Mouse (Mus musculus) ZHBTc4 (cell line): ENCODE data around the gene Serpina3j.
"Not testable (repeated sequence)": the region's sequence is repeated elsewhere in the genome, so short reads cannot be mapped to it uniquely, and the experiment has no call there.

Experiments used
- DNase-seq: peaks from one replicate; pipeline ENCODE4 v3.0.0-alpha.2; 2011; ENCODE audit warnings: low read depth, low spot score

The Serpina3j gene

GRCm38 (mm10) chr12:104314253-104314652 is at the start of gene Serpina3j:
Gene Serpina3j (plus strand): TSS chr12:104314553.
- DNase-seq = no peak

GRCm38 (mm10) chr12:104266374-104266773 is 48.0 kb upstream of the Serpina3j start:
- DNase-seq = no peak

- no peak for DNase-seq
Observed at GRCm38 (mm10) chr12:104278216-104279055, 35.9 kb upstream of the Serpina3j start.

- DNase-seq = no peak
Observed at GRCm38 (mm10) chr12:104279056-104279435, 35.3 kb upstream of the Serpina3j start.

- DNase-seq = no peak
Observed at GRCm38 (mm10) chr12:104283380-104283779, 31.0 kb upstream of the Serpina3j start.

GRCm38 (mm10) chr12:104288336-104288735 is 26.0 kb upstream of the Serpina3j start:
- no peak for DNase-seq

- no peak for DNase-seq
Observed at GRCm38 (mm10) chr12:104289872-104290271, 24.5 kb upstream of the Serpina3j start.

GRCm38 (mm10) chr12:104293963-104294362 is 20.4 kb upstream of the Serpina3j start:
- DNase-seq = no peak

GRCm38 (mm10) chr12:104298049-104298448 is 16.3 kb upstream of the Serpina3j start:
- no peak for DNase-seq

GRCm38 (mm10) chr12:104305991-104306390 is 8.4 kb upstream of the Serpina3j start:
- no peak for DNase-seq

- no peak for DNase-seq
Observed at GRCm38 (mm10) chr12:104322454-104322853, 8.1 kb downstream of the Serpina3j start.

GRCm38 (mm10) chr12:104331701-104332100 is 17.3 kb downstream of the Serpina3j start:
- no peak for DNase-seq

GRCm38 (mm10) chr12:104336873-104337272 is 22.5 kb downstream of the Serpina3j start:
- not testable (repeated sequence) for DNase-seq

- DNase-seq = not testable (repeated sequence)
Observed at GRCm38 (mm10) chr12:104338226-104338625, 23.9 kb downstream of the Serpina3j start, which contains the start of the genes Serpina3k and Serpina3m. Gene Serpina3k (plus strand): TSS chr12:104338486. Gene Serpina3m (plus strand): TSS chr12:104338486.

GRCm38 (mm10) chr12:104338705-104339104 is 24.4 kb downstream of the Serpina3j start:
- DNase-seq = no peak

- DNase-seq = not testable (repeated sequence)
Observed at GRCm38 (mm10) chr12:104342489-104342888, 28.1 kb downstream of the Serpina3j start.

GRCm38 (mm10) chr12:104345181-104345580 is 30.8 kb downstream of the Serpina3j start:
- DNase-seq = no peak

- no peak for DNase-seq
Observed at GRCm38 (mm10) chr12:104345707-104346106, 31.4 kb downstream of the Serpina3j start.

- no peak for DNase-seq
Observed at GRCm38 (mm10) chr12:104347091-104347490, 32.7 kb downstream of the Serpina3j start.

GRCm38 (mm10) chr12:104351812-104352211 is 37.5 kb downstream of the Serpina3j start:
- peak; percentile 66 for DNase-seq

- DNase-seq = no peak
Observed at GRCm38 (mm10) chr12:104356006-104356405, 41.7 kb downstream of the Serpina3j start.

- no peak for DNase-seq
Observed at GRCm38 (mm10) chr12:104369986-104370385, 55.6 kb downstream of the Serpina3j start.
